Mouse (Mus musculus): ENCODE results near the gene Dhx8.

- TF ChIP-seq EP300 (IDR thresholded peaks at IDR 0.05): peak; percentile 48
- TF ChIP-seq CTCF (IDR thresholded peaks at IDR 0.05): no peak
These were observed 36.6 kb upstream of the Dhx8 start for GRCm38 (mm10) chr11:101695906-101696661.
